Mouse (Mus musculus) cortical plate, adult 2 months (tissue): ENCODE measurements at regions not wholly inside any gene's neighbourhood (a gene's known extent, or its start where the extent isn't known, plus 50 kb on each side); places are given as distances from the start of the nearest gene placed in this dataset.

Experiments
- CTCF ChIP-seq: fragments of 200-500 bp; IDR thresholded peaks from 2 replicates; pipeline ENCODE4 v1.5.1; 2011; ENCODE audit warnings: mild to moderate bottlenecking, control low read depth, low read length; ENCODE audit not compliant: insufficient read depth; ENCODE audit errors: extremely low read depth
- POLR2A ChIP-seq: fragments of 200-500 bp; IDR thresholded peaks from 2 replicates; pipeline ENCODE4 v1.6.1; 2011; ENCODE audit warnings: mild to moderate bottlenecking, low read length, control low read depth; ENCODE audit not compliant: insufficient read depth; ENCODE audit errors: extremely low read depth

DNA sequence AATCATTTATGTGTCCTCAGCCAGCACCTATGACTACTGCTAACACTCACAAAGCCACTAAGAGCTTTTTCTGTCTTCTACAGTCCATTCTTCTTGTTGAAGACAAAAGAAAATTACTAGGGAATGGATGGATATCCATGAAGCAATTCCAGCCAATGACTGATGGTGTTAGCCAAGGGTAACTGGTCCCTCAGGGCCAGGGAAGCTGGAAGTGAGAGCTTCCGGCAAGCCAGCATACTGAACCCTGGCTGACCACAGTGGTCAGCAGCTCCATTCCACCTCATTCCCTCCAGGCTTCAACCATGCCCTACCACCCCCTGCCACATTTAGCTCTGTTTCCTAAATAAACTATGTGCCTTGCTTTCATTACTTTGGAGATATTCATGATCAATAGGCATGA, 64.1 kb upstream of the Hif1a start:
- no peak for TF ChIP-seq POLR2A
- no peak for TF ChIP-seq CTCF
